Mouse (Mus musculus) kidney, adult 9 months (tissue): ENCODE results near the gene Tuba1a.
"Not testable (repeated sequence)": the region's sequence is repeated elsewhere in the genome, so short reads cannot be mapped to it uniquely, and the experiment has no call there.

Experiments used
- DNase-seq: peaks from one replicate; pipeline ENCODE4 v3.0.0; 2022

The Tuba1a gene

GRCm38 (mm10) chr15:98954425-98955253 lies 1.1 kb upstream of the Tuba1a start:
- DNase-seq, result no peak

DNA sequence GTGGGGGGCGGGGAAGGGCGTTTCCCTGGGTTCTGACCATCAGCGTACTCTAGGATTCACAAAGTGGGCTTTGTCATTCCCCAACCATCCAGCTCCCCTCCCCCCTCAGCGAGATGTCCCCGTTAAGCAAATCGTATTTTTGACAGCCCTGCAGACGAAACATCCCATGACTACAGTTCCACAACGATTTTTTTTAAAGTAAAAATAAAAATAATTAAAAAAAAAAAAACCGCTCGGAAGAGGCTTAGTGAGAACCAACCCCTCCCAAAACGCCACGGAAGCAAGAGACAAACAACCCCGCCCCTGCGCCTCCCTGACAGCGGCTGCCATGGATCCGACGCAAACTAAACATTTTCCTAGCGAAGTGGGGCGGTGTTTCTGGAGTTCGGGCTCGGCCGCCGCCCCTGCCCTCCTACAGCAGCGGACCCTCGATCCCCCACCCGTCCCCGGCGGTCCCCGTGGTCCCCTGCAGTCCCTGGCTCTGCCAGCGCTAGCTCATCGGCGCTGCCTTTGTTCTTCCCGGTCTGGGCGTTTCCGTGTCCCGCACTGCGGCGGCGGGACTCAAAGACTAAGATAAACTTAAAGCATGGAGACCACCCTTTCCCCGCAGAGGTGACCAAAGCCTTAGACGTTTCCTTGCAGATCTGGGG lies 627 bp downstream of the Tuba1a start:
- peak; percentile 52 for DNase-seq

- no peak for DNase-seq
Measured at GRCm38 (mm10) chr15:98952063-98952455, 1.4 kb downstream of the Tuba1a start.

- not testable (repeated sequence) for DNase-seq
Measured at GRCm38 (mm10) chr15:98951122-98952062, 2.1 kb downstream of the Tuba1a start.

GRCm38 (mm10) chr15:98949607-98949892 lies 4.0 kb downstream of the Tuba1a start:
- DNase-seq, result no peak

GRCm38 (mm10) chr15:98948857-98949606 lies 4.5 kb downstream of the Tuba1a start:
- no peak for DNase-seq

GRCm38 (mm10) chr15:98948382-98948781 lies 5.1 kb downstream of the Tuba1a start:
- DNase-seq, result no peak

DNA sequence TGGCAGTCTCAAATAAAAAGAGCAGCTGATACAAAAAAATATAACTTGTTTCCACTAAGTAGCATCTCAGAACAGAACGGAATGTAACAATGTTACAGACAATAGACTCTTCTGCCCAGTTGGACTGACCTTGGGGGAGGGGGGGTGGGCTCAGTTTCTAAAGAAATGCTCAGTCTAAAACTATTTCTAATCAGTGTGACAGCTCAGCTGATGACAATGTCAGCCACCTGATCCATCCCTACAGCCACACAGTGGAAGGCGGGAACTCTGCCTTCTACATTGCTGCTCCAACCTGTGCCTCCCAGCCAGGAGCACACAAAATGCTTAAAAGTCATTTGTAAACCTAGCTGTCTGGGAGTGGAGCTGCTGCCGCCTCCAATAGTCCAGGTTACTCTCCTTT lies 5.6 kb downstream of the Tuba1a start:
- no peak for DNase-seq

GRCm38 (mm10) chr15:98943133-98943532 lies 10.4 kb downstream of the Tuba1a start:
- no peak for DNase-seq

DNA sequence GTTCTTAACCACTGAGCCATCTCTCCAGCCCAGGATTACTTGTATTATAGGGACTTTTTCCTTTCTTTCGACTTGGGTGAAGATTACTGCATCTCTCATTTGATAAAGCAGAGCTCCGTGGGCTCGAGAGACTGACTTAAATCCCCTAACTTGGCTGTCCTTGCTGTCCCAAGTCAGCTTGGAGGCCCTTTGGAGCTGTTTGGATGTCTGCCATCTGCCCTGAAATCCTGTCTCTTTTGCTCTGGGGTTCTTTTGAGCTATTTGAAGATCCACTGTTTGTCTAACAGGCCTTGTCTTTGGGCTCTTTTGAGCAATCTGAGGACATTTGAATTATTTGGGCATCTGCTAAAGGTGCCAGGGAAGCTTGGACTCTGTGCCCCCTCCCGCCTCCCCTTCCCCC lies 11.4 kb downstream of the Tuba1a start:
- DNase-seq, result no peak

DNA sequence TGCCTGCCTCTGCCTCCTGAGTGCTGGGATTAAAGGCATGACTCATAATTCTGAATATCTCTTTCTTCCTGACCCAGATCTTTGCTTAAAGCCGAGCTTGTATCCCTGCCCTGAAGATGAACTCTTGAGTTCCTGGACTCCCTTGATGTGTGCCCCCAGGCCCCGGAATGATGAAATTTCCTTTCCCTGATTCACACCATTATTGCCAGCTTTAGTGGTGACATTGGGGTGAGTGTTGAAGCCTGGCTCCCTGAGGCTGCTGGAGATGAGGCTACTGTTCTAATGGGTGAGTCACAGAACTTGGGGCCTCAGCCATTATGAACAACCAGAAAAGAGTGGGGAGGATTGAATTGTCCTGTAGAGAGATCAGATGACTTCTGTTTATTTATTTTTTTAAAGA lies 12.0 kb downstream of the Tuba1a start:
- no peak for DNase-seq

GRCm38 (mm10) chr15:98940816-98941215 lies 12.7 kb downstream of the Tuba1a start:
- no peak for DNase-seq

DNA sequence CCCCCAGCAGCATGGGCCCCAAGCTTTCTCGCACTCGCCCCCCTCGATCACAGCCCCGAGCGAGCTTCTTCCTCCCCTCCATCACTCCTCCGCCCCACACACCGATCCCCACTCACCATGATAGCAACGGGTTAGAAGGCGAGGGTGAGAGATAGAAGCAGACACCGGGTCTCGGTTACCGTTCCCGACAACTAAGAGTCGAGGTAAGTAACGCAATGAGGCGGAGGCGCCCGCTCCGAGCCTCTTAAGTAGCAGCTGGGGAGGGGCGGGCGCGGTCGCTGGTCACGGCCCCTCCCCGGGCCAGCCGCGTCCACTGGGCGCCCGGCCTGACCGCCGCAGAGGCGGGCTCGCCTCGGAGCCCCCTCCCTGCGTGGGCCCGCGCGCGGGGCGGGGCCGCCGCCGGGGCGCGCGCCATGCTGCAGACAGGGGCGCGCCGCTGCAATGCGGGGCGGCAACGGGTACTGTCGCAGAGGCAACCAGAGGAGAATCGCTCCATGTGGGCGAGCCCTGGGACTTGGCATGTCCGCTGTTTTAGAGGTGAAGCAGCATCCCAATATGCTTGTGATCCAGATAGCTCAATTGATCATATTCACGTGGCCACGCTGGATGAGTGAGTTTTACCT lies 19.2 kb downstream of the Tuba1a start, which contains the start of gene Tuba1b:
Tuba1b (minus strand) TSS at position 349 of the 623 bp plus-strand sequence.
- DNase-seq, result peak; percentile 92

DNA sequence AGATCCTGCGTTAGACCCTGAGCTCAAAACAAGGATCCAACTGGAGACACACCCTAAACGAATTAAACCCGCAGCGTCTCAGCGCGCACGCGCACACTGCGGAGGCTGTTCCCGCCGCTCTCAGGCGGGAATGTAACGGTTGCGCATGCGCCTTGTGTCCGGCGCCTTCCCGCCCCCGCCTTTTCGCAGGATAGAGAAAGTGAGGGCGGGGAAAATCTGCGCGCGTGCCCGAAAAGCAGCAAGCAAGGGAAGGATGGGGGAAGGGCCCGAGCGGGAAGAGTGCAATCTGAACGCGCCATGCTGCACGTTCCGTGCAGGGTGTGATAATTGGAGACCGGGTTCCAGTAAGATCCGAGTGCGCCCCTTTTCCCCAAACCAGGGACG lies 19.7 kb downstream of the Tuba1a start:
- peak; percentile 97 for DNase-seq

- DNase-seq, result not testable (repeated sequence)
Measured at GRCm38 (mm10) chr15:98933004-98933671, 20.4 kb downstream of the Tuba1a start.

DNA sequence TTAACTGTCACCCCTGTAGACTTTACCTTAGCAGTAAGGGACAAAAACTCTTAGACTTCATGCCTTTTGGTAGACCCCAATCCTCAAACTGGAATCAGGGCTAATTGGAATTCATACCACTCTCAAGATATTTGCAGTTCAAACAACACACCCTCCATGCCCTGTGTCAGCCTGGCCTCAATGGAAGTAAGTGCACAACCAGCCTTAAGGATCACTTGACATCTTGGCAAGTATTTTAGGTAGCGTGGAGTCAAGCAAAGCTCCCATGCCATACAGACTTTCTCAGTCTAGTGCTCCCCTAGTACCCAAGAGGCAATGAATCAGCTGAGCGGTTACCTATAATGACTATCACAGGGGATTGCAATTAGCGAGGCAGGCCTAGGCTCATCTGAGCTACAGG lies 22.5 kb downstream of the Tuba1a start:
- no peak for DNase-seq

DNA sequence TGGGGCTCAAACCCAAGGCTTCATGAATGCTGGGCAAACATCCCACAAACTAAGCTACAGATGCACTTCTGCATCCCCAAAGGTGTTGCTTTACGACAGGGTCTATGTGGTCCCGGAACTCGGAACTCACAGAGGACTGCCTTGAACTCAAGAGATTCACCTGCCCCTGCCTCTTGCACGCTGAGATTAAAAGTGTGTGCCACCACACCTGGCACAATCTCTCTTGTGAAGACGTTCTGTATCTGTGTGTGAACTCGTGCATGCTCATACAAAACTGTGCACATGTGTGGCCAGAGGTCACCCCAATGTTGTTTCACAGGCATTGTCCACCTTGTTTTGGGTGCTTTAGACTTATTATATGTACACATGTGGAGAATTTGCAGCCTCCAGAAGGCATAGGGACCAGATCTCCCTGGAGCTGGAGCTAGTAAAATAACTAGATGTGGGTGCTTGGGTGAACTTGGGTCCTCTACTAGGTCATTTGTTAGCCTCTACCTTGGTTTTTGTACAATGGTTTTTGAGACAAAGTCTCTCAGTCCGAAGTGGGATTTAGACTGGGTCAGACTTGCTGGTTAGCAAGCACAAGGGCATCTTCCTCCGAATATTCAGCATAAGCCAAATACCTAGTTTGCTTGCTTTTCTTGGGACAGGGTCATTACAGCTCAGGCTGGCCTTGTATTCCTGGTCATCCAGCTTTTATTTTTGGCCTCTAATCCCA lies 23.3 kb downstream of the Tuba1a start:
- DNase-seq, result no peak

DNA sequence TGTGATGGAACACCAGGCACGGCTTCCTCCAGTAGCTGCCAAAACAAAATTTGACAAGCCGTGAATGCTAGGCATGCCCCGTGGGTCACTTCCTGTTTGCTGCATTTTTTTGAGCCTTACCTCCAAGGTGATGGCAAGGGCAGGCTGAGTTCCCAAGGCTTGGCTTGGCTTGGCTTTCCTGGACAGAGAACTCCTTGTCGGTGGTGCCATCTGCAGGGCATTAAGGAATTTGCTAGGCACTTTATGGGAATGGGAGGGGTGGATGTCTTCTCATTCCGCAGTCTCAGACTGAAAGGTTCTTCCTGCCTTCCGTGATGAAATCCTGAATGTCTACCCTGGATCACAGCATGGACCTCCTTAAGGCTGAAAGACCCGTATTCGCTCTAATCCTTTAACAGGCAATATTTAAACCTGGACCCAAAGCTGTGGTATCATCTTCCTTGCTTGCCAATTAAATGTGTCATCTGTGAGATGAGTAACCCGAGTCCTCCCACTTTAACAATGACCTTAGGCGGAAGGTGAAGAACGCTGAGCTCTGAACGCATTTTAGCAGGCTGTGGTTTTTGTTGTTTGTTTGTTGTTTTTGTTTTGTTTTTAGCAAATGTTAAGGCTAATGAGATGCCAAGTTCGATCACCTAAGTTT lies 24.8 kb downstream of the Tuba1a start:
- peak; percentile 95 for DNase-seq

DNA sequence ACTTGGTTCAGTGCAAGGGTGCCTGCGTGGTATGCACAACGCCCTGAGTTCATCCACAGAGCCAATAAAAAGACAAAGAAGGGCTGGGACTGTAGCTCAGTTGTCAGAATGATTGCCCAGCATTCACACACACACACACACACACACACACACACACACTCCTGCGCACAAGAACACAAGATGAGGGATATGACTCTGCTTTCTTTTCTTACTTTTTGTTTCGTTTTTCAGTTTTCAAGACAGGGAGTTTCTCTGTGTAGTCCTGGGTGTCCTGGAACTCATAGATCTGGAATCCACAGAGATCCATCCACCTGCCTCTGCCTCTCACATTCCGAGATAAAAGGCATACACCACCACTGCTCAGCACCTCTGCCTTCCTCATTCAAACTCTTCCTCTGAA lies 25.9 kb downstream of the Tuba1a start:
- DNase-seq, result no peak

DNA sequence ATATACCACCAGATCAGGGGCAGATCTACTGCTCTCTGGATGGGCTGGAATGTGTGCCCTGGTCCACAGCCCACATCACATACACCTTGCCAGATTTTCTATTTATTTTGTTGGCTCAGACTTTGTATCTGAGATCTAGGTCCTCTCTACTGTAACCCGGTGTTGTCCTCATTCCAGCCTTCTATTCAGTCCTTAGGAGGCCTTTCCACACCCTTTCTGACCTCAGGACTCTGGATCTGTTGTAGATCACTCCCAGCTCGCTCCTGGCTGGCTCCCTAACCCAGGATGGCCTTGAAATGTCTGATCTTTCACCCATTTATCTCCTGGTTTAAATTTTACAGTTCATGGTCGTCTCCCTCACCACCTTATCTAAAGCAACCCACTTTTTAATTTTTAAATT lies 28.8 kb downstream of the Tuba1a start:
- DNase-seq, result peak; percentile 81
